In the genomic region with DNA sequence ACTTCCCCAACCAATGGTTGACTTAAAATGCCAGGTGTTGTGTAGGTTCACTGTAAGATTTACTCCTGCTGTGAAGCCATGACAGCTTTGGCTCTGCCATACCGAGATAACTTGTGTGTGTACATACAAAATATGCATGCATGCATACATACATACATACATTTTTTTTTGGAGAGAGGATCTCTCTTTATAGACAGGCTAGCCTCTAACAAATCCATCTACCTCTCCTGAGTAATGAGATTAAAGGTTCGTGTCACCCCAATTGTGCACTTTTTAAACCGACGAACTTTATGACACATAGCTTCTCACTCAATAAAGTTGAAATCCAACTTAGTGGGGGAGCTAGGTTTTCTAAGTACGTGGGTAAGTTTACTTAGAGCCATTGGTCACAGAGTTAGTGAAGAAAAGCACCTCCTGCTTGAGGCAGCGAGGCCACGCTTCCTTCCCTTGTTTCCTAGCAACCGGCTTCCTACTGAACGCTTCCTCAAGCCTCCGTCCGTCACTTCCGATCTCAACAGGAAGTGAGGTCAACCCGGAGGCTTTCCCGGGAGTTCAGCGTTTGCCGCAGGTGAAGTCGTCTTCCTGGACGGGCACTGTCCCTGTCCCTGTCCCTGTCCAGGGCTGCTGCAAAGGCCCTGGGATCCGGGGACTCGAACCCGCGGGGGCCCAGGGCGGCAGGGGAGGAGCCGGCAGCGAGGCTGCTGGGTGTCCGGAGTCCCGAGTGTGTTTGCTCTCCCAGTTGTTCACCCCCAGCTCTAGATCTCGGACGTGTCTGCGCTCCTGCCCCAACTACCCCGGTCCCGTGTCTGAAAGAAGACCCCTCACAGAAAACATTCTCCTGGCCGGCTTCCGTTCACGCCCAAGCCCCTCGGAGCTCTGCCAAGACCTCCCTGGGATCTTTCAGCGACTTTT, we compare ENCODE assay signal across 8 mouse cellular contexts. TPM values are rescaled to one million over a fixed set of nuclear protein-coding genes. Genes with fewer than 3 reads are reported as not detected.
DNase-seq lines count a peak whose midpoint lies in the region; ATAC-seq and TF ChIP-seq lines count a peak whose summit lies in the region.

A gene (plus strand): TSS at position 519 of the 912 bp plus-strand sequence.

- H3K9me3 ChIP-seq in hindbrain, postnatal 0 days (ENCODE audit: low read length): no peaks in the 10 kb centered on the region

- H3K27me3 ChIP-seq in hindbrain, postnatal 0 days (ENCODE audit: insufficient read depth, low read length): no peaks in the 10 kb centered on the region

- DNase-seq in ZHBTc4 (ENCODE audit: low read depth, low spot score): peak; percentile 99
- peak; percentile 89 for DNase-seq in gastrocnemius, adult 2 months
- DNase-seq in hindbrain, postnatal 0 days (ENCODE audit: low spot score): peak; percentile 96
- DNase-seq in left cerebral cortex, adult 2 months (ENCODE audit: extremely low spot score in 1 of 2, low spot score in 2 of 2): peak; percentile 80 to 84
- DNase-seq in right cerebral cortex, adult 2 months (ENCODE audit: low spot score in 2 of 2): peak; percentile 80 to 91
- DNase-seq in urinary bladder, postnatal 14 days (ENCODE audit: low spot score): peak; percentile 82

- peak within 1 kb of the TSS; percentile 78 for H3K4me2 ChIP-seq in hindbrain, postnatal 0 days (ENCODE audit: low read depth, low read length)

- H3K9ac ChIP-seq in hindbrain, postnatal 0 days (replicated peaks; ENCODE audit: low read length): peak within 1 kb of the TSS; percentile 81

- H3K36me3 ChIP-seq in hindbrain, postnatal 0 days (ENCODE audit: insufficient read depth, low read length): no peaks in the 10 kb centered on the region; the same call in 1 of the 2 replicates

- H3K4me1 ChIP-seq in hindbrain, postnatal 0 days (ENCODE audit: insufficient read depth, low read length): no peaks in the 10 kb centered on the region

- WGBS in hindbrain, postnatal 0 days: 4% methylated on average over 37 of the region's 37 CpGs

- H3K27ac ChIP-seq in gastrocnemius, adult 2 months: peak within 1 kb of the TSS; percentile 95
- peak within 1 kb of the TSS; percentile 71 for H3K27ac ChIP-seq in hindbrain, postnatal 0 days
- peak within 1 kb of the TSS; percentile 77 for H3K27ac ChIP-seq in left cerebral cortex, adult 2 months

- peak; percentile 99 for ATAC-seq in common myeloid progenitor, adult 5-6 weeks (replicated peaks; ENCODE audit: low read depth, poor library complexity, severe bottlenecking)
- peak; percentile 90 for ATAC-seq in hindbrain, postnatal 0 days
- peak; percentile 99 for ATAC-seq in megakaryocyte, adult 5-6 weeks (ENCODE audit: poor library complexity, severe bottlenecking)

- intact Hi-C loops in gastrocnemius, adult 2 months (cut with DNase I): no loop called here
- intact Hi-C loops in left cerebral cortex, adult 2 months (cut with DNase I): no loop called here

- TF ChIP-seq CTCF in gastrocnemius, adult 2 months (IDR thresholded peaks at IDR 0.05): no peak
- TF ChIP-seq CTCF in hindbrain, postnatal 0 days (IDR thresholded peaks at IDR 0.05; ENCODE audit: low read depth): no peak
- TF ChIP-seq CTCF in left cerebral cortex, adult 2 months (IDR thresholded peaks at IDR 0.05): no peak

- H3K4me3 ChIP-seq in gastrocnemius, adult 2 months: peak within 1 kb of the TSS; percentile 76
- H3K4me3 ChIP-seq in hindbrain, postnatal 0 days (ENCODE audit: low read length): peak within 1 kb of the TSS; percentile 70
- H3K4me3 ChIP-seq in left cerebral cortex, adult 2 months: peak within 1 kb of the TSS; percentile 97

RNA-seq across cellular contexts. Expression of the gene that starts here (rescaled TPM):
- total RNA-seq in common myeloid progenitor, adult 5-6 weeks (2017): 23.2 and 35.6 TPM in 2 replicates
- total RNA-seq in gastrocnemius, adult 2 months (2021): 10 to 100 TPM; 10.9 to 11.9 TPM
- total RNA-seq in hindbrain, postnatal 0 days (2014; rRNA removed): 17.7 and 26.7 TPM in 2 replicates
- polyA plus RNA-seq in hindbrain, postnatal 0 days (2015; fragmentation: Nextera tagmentation; extraction: Ambion mirVana): 12.8 and 13.1 TPM in 2 replicates
- total RNA-seq in left cerebral cortex, adult 2 months (2021): 10 to 100 TPM; 43.0 to 43.7 TPM
- 21.7 and 22.1 TPM in 2 replicates for total RNA-seq in megakaryocyte, adult 5-6 weeks (2015)
- 13.4 and 21.7 TPM in 2 replicates for total RNA-seq in megakaryocyte, adult 5-6 weeks (2017)

Comparison
In these comparisons a context has a peak if more than half of its experiments do, and no peak if none do; other contexts are left out.
1. Peak in every context shown above with its lines: DNase-seq, ATAC-seq, H3K4me3 ChIP-seq and H3K27ac ChIP-seq.